Mouse (Mus musculus) lung, postnatal 25 days (tissue): ENCODE data around the gene Xlr5c.
"Not testable (repeated sequence)": the region's sequence is repeated elsewhere in the genome, so short reads cannot be mapped to it uniquely, and the experiment has no call there.

ENCODE experiments used
- DNase-seq: peaks from one replicate; pipeline ENCODE4 v3.0.0; 2022; ENCODE audit warnings: low spot score

The Xlr5c gene

DNA sequence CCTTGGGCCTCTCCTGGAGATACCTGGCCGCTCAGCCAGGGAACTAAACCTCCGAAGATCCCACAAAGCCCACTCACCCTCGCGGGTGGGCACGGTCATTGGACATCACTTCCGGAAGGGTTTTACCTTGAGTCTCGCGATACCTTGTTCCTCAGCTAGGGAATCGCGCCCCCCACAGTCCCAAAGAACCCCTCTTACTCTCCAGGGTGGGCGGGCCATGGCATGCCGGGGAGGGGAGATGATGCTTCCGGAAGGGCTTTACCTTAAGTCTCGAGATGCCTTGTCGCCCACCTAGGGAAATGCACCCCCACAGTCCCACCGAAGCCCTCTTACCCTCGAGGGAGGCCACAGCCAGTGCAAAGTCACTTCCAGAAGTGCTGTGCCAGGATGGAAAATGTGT lies at the start of gene Xlr5c, which contains the start of gene Xlr5a:
TSS of gene Xlr5c (minus strand) at position 101 of the 400 bp plus-strand sequence.
TSS of gene Xlr5a (minus strand) at position 101 of the 400 bp plus-strand sequence.
- not testable (repeated sequence) for DNase-seq

DNA sequence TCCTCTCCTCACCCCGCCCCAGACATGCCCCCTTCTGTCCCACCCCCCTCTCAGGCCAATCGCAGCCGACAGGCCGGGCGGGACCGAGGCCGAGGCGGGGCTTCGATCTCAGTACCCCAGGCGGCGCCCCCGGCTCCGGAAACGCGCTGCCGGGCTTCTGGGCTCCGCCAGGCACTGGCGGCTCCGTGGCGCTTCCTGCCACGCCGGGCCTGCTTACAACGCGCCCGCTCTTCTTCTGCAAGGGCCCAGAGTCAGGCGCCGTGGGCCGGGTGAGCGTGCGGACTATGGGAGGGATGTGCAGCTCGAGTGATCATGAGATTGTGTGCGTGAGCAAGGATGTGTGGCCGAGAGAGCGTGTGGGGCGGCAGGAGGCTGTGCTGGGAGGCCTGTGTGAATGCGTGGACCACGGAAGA lies 49.7 kb upstream of the Xlr5c start, which contains the start of gene Zfp275:
TSS of gene Zfp275 (plus strand) at position 139 of the 413 bp plus-strand sequence.
- DNase-seq, result peak; percentile 79

DNA sequence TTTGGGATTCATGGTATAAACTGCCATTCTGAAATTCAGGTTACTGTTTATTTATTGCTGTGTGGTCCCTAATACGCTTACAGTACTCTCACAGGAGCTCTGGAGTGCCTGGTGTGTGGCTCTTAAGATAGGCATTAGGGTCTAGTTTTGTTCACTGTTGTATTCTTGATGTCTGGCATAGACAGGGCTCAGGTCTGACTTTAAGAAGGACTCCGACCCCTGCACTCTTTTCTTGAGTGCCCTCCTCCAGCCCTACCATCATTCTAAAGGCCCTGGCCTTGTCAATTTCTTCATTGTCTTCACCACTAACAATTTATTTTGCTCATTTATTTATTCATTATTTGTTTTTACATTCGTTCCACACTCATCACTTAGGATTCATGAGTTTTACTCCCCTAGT lies 49.3 kb upstream of the Xlr5c start:
- DNase-seq, result no peak

DNA sequence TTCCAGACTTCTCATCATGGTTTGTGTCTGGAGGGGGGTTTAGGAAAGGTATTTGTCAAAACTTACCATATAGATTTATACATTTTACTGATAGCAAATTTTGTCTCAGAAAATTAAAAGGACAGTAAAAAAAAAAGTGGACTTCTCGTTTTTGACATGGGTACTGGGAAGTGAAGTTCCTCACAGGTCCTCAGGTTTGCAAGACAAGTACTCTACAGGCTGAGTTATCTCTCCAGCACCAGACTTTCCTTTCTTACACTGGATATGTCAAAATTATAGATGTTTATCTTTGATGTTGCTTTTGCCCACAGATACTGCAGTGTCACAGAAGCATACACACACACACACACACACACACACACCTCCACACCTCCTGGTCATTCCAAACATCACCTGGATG lies 48.7 kb upstream of the Xlr5c start:
- no peak for DNase-seq

DNA sequence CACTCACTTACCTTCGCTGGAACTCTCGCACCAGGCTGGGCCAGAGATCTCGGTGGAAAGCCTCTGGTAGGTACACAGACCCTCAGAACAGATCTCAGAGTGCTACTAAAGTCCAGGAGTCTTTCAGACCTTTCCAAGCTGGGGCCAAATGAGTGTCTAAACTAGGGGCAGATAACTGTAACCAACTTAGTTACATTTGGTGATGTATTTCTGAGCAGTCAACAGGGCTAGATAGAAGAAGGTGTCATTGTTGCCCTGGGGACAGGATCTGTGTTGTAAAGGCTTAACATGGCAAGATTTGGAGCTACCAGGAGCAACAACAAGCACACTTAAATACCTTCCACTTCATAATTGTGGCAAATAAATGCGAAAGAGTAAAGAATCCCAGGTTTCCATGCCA lies 44.0 kb upstream of the Xlr5c start, which contains the start of gene Gm45015:
TSS of gene Gm45015 (minus strand) at position 101 of the 400 bp plus-strand sequence.
- no peak for DNase-seq

DNA sequence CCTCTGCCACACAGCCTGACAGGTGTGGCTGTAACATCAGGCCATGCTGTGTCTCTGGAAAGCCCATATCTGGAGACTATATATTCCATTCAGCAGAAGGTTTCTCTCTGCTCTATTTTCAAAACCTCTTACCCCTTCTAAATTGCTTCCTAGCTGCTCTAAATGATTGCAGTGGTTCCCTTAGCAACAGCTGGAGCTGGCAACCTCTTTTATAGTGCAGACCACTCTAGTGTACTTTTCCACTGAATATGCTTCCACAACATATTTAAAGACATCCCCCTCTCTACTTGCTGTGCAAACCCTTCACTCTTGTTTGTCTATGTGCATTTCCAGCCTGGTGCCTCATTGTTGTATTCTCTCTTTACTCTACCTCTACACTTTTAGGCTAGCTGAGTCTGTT lies 40.8 kb upstream of the Xlr5c start:
- DNase-seq, result no peak

DNA sequence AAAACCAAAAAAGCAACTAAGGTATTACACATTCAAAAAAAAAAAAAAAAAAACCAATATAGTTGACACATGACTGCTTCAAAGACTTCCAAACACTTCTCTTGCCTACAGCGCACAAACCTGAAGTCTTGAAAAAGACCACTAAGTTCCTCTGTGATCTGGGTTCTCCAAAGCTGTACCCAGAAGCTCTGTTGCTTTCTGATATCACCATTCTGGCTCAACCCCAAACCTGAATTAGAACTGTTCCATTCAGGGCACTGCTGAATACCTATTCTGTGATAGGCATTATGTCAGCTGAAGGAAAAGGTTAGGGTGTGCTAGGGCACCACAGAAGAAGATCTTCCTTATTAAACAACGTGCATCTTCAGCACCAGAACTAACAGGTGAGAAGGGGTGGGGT lies 34.4 kb upstream of the Xlr5c start:
- DNase-seq, result no peak

DNA sequence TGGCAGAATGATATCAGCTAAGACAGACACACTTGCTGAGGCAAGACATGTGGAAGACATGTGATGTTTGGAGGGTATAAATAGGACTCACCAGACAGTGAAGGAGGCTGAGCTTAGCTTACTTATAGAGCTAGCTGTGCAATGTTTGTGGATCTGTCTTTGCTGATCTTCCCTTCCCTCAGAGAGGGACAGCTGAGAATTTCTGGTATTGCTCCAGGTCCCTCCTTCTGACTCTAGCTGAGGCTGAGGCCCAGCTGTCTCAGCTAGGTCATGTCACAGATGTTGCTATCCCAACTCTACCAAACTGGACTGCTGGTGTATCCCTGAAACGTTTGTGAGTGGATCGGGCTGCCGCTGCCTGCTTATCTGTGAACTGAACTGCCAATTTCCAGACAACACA lies 28.3 kb upstream of the Xlr5c start:
- no peak for DNase-seq

DNA sequence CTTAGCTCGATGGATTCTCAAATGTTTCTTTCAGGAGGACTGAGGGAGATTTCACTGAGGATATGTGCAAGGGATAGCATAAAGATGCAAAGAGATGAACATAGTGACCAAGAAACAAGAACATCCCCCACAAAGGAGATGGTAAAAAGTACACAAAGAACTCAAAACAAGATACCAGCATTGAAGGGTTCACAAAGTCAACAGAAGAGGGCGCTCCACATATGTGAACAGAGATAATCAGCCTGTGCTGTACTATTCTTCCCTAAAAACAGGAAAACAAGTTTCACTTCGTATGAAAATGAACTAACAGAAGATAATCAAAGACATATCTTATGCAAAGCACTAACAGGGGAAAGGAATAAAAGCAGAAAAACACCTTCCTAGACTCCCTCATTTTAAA lies 19.7 kb upstream of the Xlr5c start:
- peak; percentile 12 for DNase-seq

DNA sequence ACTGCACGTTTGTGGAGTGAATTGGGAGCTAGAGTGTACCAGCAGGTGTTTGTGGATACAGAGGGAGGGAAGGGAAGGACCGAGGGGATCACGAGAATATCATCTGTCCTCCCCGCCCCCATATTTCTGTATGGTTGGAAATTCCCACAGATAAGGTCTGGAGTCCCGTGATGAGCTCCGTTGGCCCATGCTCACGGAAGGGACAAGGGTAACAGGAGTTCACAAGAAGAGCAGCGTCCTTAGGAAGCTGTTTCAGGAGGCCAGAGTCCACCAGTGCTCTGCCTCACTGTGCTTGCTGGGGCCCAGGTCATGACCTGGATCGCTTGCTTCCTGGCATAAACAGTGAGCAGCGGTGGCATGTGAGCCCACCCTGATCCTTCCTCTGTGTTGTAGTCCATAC lies 3.0 kb upstream of the Xlr5c start:
- DNase-seq, result not testable (repeated sequence)

DNA sequence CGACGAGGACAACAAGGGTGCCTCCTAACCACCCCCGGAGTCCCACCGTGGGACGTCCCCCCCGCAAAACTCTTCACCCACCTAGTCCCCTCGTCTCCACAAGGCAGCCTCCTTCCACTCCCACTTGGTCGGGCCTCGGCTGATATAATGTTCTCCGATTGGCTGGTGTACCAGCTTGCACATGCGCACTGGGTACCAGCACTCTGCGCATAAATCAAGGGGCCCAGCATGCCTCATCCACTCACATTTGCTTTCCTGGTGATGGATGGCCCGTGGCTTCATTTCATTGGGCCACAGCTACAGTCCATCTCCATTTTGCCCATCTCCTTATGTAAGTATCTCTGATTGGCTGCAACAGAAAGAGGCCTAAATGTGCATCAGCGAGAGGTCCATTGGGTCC lies 27.5 kb downstream of the Xlr5c start, which contains the start of gene Xlr3c:
TSS of gene Xlr3c (minus strand) at position 121 of the 400 bp plus-strand sequence.
- not testable (repeated sequence) for DNase-seq

DNA sequence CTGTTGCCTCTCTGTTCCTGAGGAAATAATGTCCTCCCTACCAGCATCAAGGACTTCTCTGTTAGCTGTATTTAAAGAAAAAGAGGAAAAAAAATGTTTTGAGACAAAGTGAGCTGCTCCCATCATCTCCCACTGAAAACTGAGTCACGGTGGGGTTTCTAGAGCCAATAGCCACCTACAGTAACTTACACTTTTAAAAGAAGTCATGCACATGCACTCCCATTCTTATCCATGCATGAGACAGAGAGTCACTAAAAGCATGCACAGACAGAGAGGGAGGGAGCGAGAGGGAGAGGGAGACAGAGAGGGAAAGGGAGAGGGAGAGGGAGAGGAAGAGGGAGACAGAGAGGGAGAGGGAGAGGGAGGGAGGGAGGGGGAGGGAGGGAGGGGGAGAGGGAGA lies 30.3 kb downstream of the Xlr5c start:
- not testable (repeated sequence) for DNase-seq

DNA sequence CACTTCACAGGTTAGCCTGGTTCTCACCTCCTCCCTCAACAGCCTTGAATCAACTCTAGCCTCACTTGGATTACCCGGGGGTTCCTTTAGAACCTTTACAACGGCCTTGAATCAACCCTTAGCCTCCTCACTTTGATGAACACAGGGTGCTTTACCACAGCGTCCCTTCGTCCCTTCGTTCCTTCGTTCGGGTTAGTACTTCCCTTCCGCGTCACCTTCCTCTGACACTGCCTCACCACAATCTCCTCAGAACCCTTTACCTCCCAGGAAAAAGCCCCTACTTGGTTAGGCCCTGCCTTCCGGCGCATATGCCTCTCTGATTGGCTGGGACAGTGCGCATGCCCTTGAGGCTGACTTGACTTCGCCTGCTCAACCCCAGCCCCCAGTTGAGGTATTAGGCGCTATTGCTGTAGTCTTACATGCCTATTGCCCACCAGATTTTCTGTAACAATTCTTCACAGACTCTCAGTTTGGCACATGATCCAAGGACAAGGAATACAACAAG lies 49.9 kb downstream of the Xlr5c start, which contains the start of gene Xlr4c:
TSS of gene Xlr4c (minus strand) at position 310 of the 505 bp plus-strand sequence.
- DNase-seq, result not testable (repeated sequence)
